Mouse (Mus musculus) lung, embryonic 14.5 days (tissue): ENCODE measurements at regions not wholly inside any gene's neighbourhood (a gene's known extent, or its start where the extent isn't known, plus 50 kb on each side); places are given as distances from the start of the nearest gene placed in this dataset.

ENCODE experiments used
- ATAC-seq: fragments of 200-750 bp; cut with Nextera tagmentation; 2 replicates; pipeline ENCODE4 v1.8.0; 2017; ENCODE audit warnings: mild to moderate bottlenecking, moderate TSS enrichment, moderate library complexity; ENCODE audit not compliant: insufficient read depth
- DNase-seq: peaks from one replicate; pipeline ENCODE4 v3.0.0-alpha.2; 2015
- H3K27ac ChIP-seq: fragments of 300-500 bp; sonication (generic); 2 replicates; pipeline ENCODE4 v1.5.1; 2014; ENCODE audit warnings: low read depth, mild to moderate bottlenecking, moderate library complexity
- H3K27me3 ChIP-seq: fragments of 300-500 bp; sonication (generic); 2 replicates; pipeline ENCODE4 v1.6.1; 2014; ENCODE audit warnings: low read length, control low read depth; ENCODE audit not compliant: insufficient read depth
- H3K36me3 ChIP-seq: fragments of 300-500 bp; sonication (generic); 2 replicates; pipeline ENCODE4 v1.6.1; 2014; ENCODE audit warnings: control low read depth; ENCODE audit not compliant: insufficient read depth
- H3K4me1 ChIP-seq: fragments of 300-500 bp; sonication (generic); 2 replicates; pipeline ENCODE4 v1.6.1; 2014; ENCODE audit warnings: antibody characterized with exemption, control low read depth; ENCODE audit not compliant: insufficient read depth
- H3K4me2 ChIP-seq: fragments of 300-500 bp; sonication (generic); 2 replicates; pipeline ENCODE4 v1.6.1; 2014; ENCODE audit warnings: mild to moderate bottlenecking
- H3K4me3 ChIP-seq: fragments of 300-500 bp; sonication (generic); 2 replicates; pipeline ENCODE4 v1.5.1; 2014; ENCODE audit warnings: low read depth, low read length
- H3K9ac ChIP-seq: fragments of 300-500 bp; sonication (generic); 2 replicates; pipeline ENCODE4 v1.6.1; 2014
- H3K9me3 ChIP-seq: fragments of 300-500 bp; sonication (generic); 2 replicates; pipeline ENCODE4 v1.6.1; 2016; ENCODE audit warnings: low read depth, low read length, control low read depth
- CTCF ChIP-seq: IDR thresholded peaks from 2 replicates; pipeline ENCODE4 v1.5.1; 2016; ENCODE audit warnings: antibody characterized with exemption, low read depth
- WGBS: fragments of 180-500 bp; shearing (Covaris S2); extraction: QIAGEN DNeasy Blood & Tissue Kit; methylation state at CpG from one replicate; pipeline ENCODE4 v1.1.7; 2014; 5-methylcytosine and 5-hydroxymethylcytosine counted together

GRCm38 (mm10) chr10:56914103-56914502 lies 537.0 kb downstream of the Gja1 start:
- Histone ChIP-seq H3K9ac (no peak overlapping the region), H3K27me3 (no peaks in the 10 kb centered on the region), H3K4me3 (no peak overlapping the region), H3K27ac (no peak overlapping the region), H3K4me2 (no peak overlapping the region), H3K9me3 (no peaks in the 10 kb centered on the region), H3K4me1 (no peaks in the 10 kb centered on the region), H3K36me3 (no peaks in the 10 kb centered on the region)
- WGBS: 58% methylated on average over 5 of the region's 5 CpGs
- ATAC-seq (no peak), DNase-seq (no peak)
- TF ChIP-seq CTCF: no peak

- WGBS: 28% methylated on average over 5 of the region's 5 CpGs
- Histone ChIP-seq H3K9ac (no peak overlapping the region), H3K4me2 (no peak overlapping the region), H3K9me3 (no peaks in the 10 kb centered on the region), H3K27ac (peak overlapping the region; percentile 40), H3K4me3 (no peak overlapping the region), H3K27me3 (no peaks in the 10 kb centered on the region), H3K36me3 (no peaks in the 10 kb centered on the region), H3K4me1 (peaks cover 7% of the 10 kb centered on the region; the same call in 1 of the 2 replicates)
- peak; percentile 76; the same call in 1 of the 2 replicates for ATAC-seq
- no peak for TF ChIP-seq CTCF
- DNase-seq: peak; percentile 77
These were observed 541.3 kb downstream of the Gja1 start for GRCm38 (mm10) chr10:56918412-56918811.

GRCm38 (mm10) chr10:56920711-56921672 lies 543.9 kb downstream of the Gja1 start:
- H3K4me3 ChIP-seq: no peak overlapping the region

GRCm38 (mm10) chr10:56935174-56935573 lies 551.0 kb upstream of the Hsf2 start:
- no peaks in the 10 kb centered on the region for H3K4me1 ChIP-seq
- no peaks in the 10 kb centered on the region for H3K36me3 ChIP-seq
- H3K4me2 ChIP-seq: no peak overlapping the region
- WGBS: 60% methylated on average over 4 of the region's 4 CpGs
- no peak overlapping the region for H3K9ac ChIP-seq
- DNase-seq (peak; percentile 47), ATAC-seq (no peak)
- H3K4me3 ChIP-seq: no peak overlapping the region
- H3K9me3 ChIP-seq: no peaks in the 10 kb centered on the region; the same call in 1 of the 2 replicates
- TF ChIP-seq CTCF: no peak
- H3K27me3 ChIP-seq: no peaks in the 10 kb centered on the region
- H3K27ac ChIP-seq: 0 out of 2 replicates have a peak overlapping the region, but pooled peaks have one; percentile 8

More at GRCm38 (mm10) chr10:56920711-56921672, 543.9 kb downstream of the Gja1 start:
- peaks cover 7% of the 10 kb centered on the region; the same call in 1 of the 2 replicates for H3K4me1 ChIP-seq
- H3K4me2 ChIP-seq: peak overlapping the region; percentile 51
- peak overlapping the region; percentile 67 for H3K27ac ChIP-seq
- DNase-seq (peak; percentile 55), ATAC-seq (peak; percentile 47; the same call in 1 of the 2 replicates)
- 23% methylated on average over 20 of the region's 20 CpGs for WGBS
- no peaks in the 10 kb centered on the region for H3K36me3 ChIP-seq
- no peaks in the 10 kb centered on the region for H3K9me3 ChIP-seq
- no peaks in the 10 kb centered on the region for H3K27me3 ChIP-seq
- H3K9ac ChIP-seq: no peak overlapping the region; the same call in 1 of the 2 replicates
- TF ChIP-seq CTCF: no peak

- WGBS: 54% methylated on average over 4 of the region's 4 CpGs
- Histone ChIP-seq H3K36me3 (no peaks in the 10 kb centered on the region), H3K4me1 (no peaks in the 10 kb centered on the region), H3K27me3 (no peaks in the 10 kb centered on the region), H3K4me3 (no peak overlapping the region), H3K9ac (no peak overlapping the region), H3K9me3 (no peaks in the 10 kb centered on the region), H3K4me2 (no peak overlapping the region), H3K27ac (no peak overlapping the region)
- no peak for TF ChIP-seq CTCF
- DNase-seq (no peak), ATAC-seq (no peak)
These were observed 544.2 kb upstream of the Hsf2 start for GRCm38 (mm10) chr10:56941972-56942371.

GRCm38 (mm10) chr10:56944434-56945145 lies 541.6 kb upstream of the Hsf2 start:
- no peak overlapping the region for H3K27ac ChIP-seq
- TF ChIP-seq CTCF: no peak
- no peaks in the 10 kb centered on the region for H3K9me3 ChIP-seq
- no peaks in the 10 kb centered on the region for H3K27me3 ChIP-seq
- H3K9ac ChIP-seq: no peak overlapping the region
- H3K4me1 ChIP-seq: no peaks in the 10 kb centered on the region
- H3K4me2 ChIP-seq: no peak overlapping the region
- no peak for ATAC-seq
- 59% methylated on average over 5 of the region's 5 CpGs for WGBS
- H3K36me3 ChIP-seq: no peaks in the 10 kb centered on the region
- H3K4me3 ChIP-seq: no peak overlapping the region
- no peak for DNase-seq

GRCm38 (mm10) chr10:56956728-56957127 lies 529.5 kb upstream of the Hsf2 start:
- H3K9me3 ChIP-seq: no peaks in the 10 kb centered on the region
- no peaks in the 10 kb centered on the region for H3K27me3 ChIP-seq
- H3K4me1 ChIP-seq: no peaks in the 10 kb centered on the region
- WGBS: 65% methylated on average over 2 of the region's 2 CpGs
- no peak overlapping the region for H3K4me3 ChIP-seq
- no peak overlapping the region for H3K27ac ChIP-seq
- no peak overlapping the region for H3K4me2 ChIP-seq
- TF ChIP-seq CTCF: no peak
- H3K9ac ChIP-seq: no peak overlapping the region
- ATAC-seq: no peak
- H3K36me3 ChIP-seq: no peaks in the 10 kb centered on the region
- no peak for DNase-seq
